Mouse (Mus musculus) kidney, embryonic 14.5 days (tissue): ENCODE measurements at regions not wholly inside any gene's neighbourhood (a gene's known extent, or its start where the extent isn't known, plus 50 kb on each side); places are given as distances from the start of the nearest gene placed in this dataset.

Experiments
- ATAC-seq: fragments of 200-750 bp; cut with Nextera tagmentation; 2 replicates; pipeline ENCODE4 v1.8.0; 2017; ENCODE audit warnings: moderate number of reproducible peaks, mild to moderate bottlenecking, moderate TSS enrichment, moderate library complexity; ENCODE audit not compliant: low FRiP score, low TSS enrichment
- H3K27ac ChIP-seq: fragments of 300-500 bp; sonication (generic); 2 replicates; pipeline ENCODE4 v1.5.1; 2014; ENCODE audit warnings: low read depth, mild to moderate bottlenecking, low read length, moderate library complexity, mixed read lengths
- H3K27me3 ChIP-seq: fragments of 300-500 bp; sonication (generic); 2 replicates; pipeline ENCODE4 v1.6.1; 2014; ENCODE audit warnings: mild to moderate bottlenecking, low read length; ENCODE audit not compliant: control insufficient read depth, insufficient read depth
- H3K36me3 ChIP-seq: fragments of 300-500 bp; sonication (generic); 2 replicates; pipeline ENCODE4 v1.6.1; 2014; ENCODE audit warnings: low read length, mixed read lengths; ENCODE audit not compliant: control insufficient read depth, insufficient read depth
- H3K4me1 ChIP-seq: fragments of 300-500 bp; sonication (generic); 2 replicates; pipeline ENCODE4 v1.6.1; 2014; ENCODE audit warnings: low read length, mixed read lengths; ENCODE audit not compliant: control insufficient read depth, insufficient read depth
- H3K4me2 ChIP-seq: fragments of 300-500 bp; sonication (generic); replicated peaks from 2 replicates; pipeline ENCODE4 v1.6.1; 2014; ENCODE audit warnings: low read depth, mild to moderate bottlenecking, low read length
- H3K4me3 ChIP-seq: fragments of 300-500 bp; sonication (generic); 2 replicates; pipeline ENCODE4 v1.5.1; 2014; ENCODE audit warnings: mild to moderate bottlenecking, low read length
- H3K9ac ChIP-seq: fragments of 300-500 bp; sonication (generic); 2 replicates; pipeline ENCODE4 v1.6.1; 2014; ENCODE audit warnings: low read depth, mild to moderate bottlenecking, low read length, moderate library complexity
- H3K9me3 ChIP-seq: fragments of 300-500 bp; sonication (generic); 2 replicates; pipeline ENCODE4 v1.6.1; 2016; ENCODE audit warnings: low read length; ENCODE audit not compliant: control insufficient read depth
- WGBS: fragments of 180-500 bp; shearing (Covaris S2); extraction: QIAGEN DNeasy Blood & Tissue Kit; methylation state at CpG from one replicate; pipeline ENCODE4 v1.1.7; 2014; 5-methylcytosine and 5-hydroxymethylcytosine counted together

GRCm38 (mm10) chr7:75063816-75064215 lies 245.2 kb downstream of the Sv2b start:
- no peak for ATAC-seq
- Histone ChIP-seq H3K4me3 (no peak overlapping the region), H3K9ac (no peak overlapping the region), H3K27ac (no peak overlapping the region), H3K4me1 (no peaks in the 10 kb centered on the region), H3K9me3 (no peaks in the 10 kb centered on the region), H3K27me3 (no peaks in the 10 kb centered on the region), H3K36me3 (no peaks in the 10 kb centered on the region), H3K4me2 (no peak overlapping the region)
- 79% methylated on average over 2 of the region's 2 CpGs for WGBS

- Histone ChIP-seq H3K4me1 (no peaks in the 10 kb centered on the region), H3K36me3 (no peaks in the 10 kb centered on the region), H3K4me2 (no peak overlapping the region), H3K27ac (no peak overlapping the region), H3K9me3 (no peaks in the 10 kb centered on the region), H3K9ac (no peak overlapping the region), H3K4me3 (no peak overlapping the region), H3K27me3 (no peaks in the 10 kb centered on the region)
- 57% methylated on average over 1 of the region's 1 CpGs for WGBS
- ATAC-seq, result 0 out of 2 replicates have a peak, but pooled peaks have one; percentile 62
Measured at GRCm38 (mm10) chr7:75050231-75050630, 258.8 kb downstream of the Sv2b start.

GRCm38 (mm10) chr7:75049751-75050150 lies 259.3 kb downstream of the Sv2b start:
- no peaks in the 10 kb centered on the region for H3K36me3 ChIP-seq
- H3K4me1 ChIP-seq, result no peaks in the 10 kb centered on the region
- 47% methylated on average over 5 of the region's 5 CpGs for WGBS
- H3K27me3 ChIP-seq, result no peaks in the 10 kb centered on the region
- no peak overlapping the region for H3K9ac ChIP-seq
- H3K4me3 ChIP-seq, result no peak overlapping the region
- peak; percentile 55; the same call in 1 of the 2 replicates for ATAC-seq
- no peaks in the 10 kb centered on the region for H3K9me3 ChIP-seq
- no peak overlapping the region for H3K4me2 ChIP-seq
- peak overlapping the region; percentile 38; the same call in 1 of the 2 replicates for H3K27ac ChIP-seq

- Histone ChIP-seq H3K9me3 (no peaks in the 10 kb centered on the region), H3K27me3 (no peaks in the 10 kb centered on the region), H3K36me3 (no peaks in the 10 kb centered on the region), H3K4me2 (no peak overlapping the region), H3K27ac (no peak overlapping the region), H3K4me1 (no peaks in the 10 kb centered on the region), H3K4me3 (no peak overlapping the region), H3K9ac (no peak overlapping the region)
- no peak for ATAC-seq
- 94% methylated on average over 2 of the region's 2 CpGs for WGBS
Measured at GRCm38 (mm10) chr7:75048822-75049221, 260.2 kb downstream of the Sv2b start.

- Histone ChIP-seq H3K4me3 (no peak overlapping the region), H3K9me3 (no peaks in the 10 kb centered on the region), H3K4me1 (no peaks in the 10 kb centered on the region), H3K4me2 (no peak overlapping the region), H3K27me3 (no peaks in the 10 kb centered on the region), H3K27ac (no peak overlapping the region), H3K9ac (no peak overlapping the region), H3K36me3 (no peaks in the 10 kb centered on the region)
- 92% methylated on average over 3 of the region's 3 CpGs for WGBS
- ATAC-seq, result no peak
Measured at GRCm38 (mm10) chr7:75047827-75048226, 261.2 kb downstream of the Sv2b start.

- no peak overlapping the region for H3K9ac ChIP-seq
- ATAC-seq, result no peak
- no peaks in the 10 kb centered on the region for H3K36me3 ChIP-seq
- H3K9me3 ChIP-seq, result no peaks in the 10 kb centered on the region
- WGBS, result 63% methylated on average over 6 of the region's 6 CpGs
- H3K4me2 ChIP-seq, result no peak overlapping the region
- no peak overlapping the region for H3K4me3 ChIP-seq
- H3K4me1 ChIP-seq, result no peaks in the 10 kb centered on the region
- H3K27me3 ChIP-seq, result no peaks in the 10 kb centered on the region
- no peak overlapping the region for H3K27ac ChIP-seq
Measured at GRCm38 (mm10) chr7:75040871-75041270, 268.2 kb downstream of the Sv2b start.

- Histone ChIP-seq H3K27me3 (no peaks in the 10 kb centered on the region), H3K27ac (no peak overlapping the region), H3K36me3 (no peaks in the 10 kb centered on the region), H3K4me1 (no peaks in the 10 kb centered on the region), H3K9me3 (no peaks in the 10 kb centered on the region; the same call in 1 of the 2 replicates), H3K4me3 (no peak overlapping the region), H3K4me2 (no peak overlapping the region), H3K9ac (no peak overlapping the region)
- ATAC-seq, result no peak
- 29% methylated on average over 2 of the region's 2 CpGs for WGBS
Measured at GRCm38 (mm10) chr7:75026191-75026590, 282.9 kb downstream of the Sv2b start.

GRCm38 (mm10) chr7:75021966-75022365 lies 287.1 kb downstream of the Sv2b start:
- 49% methylated on average over 6 of the region's 6 CpGs for WGBS

GRCm38 (mm10) chr7:75018640-75019039 lies 290.4 kb downstream of the Sv2b start:
- H3K9ac ChIP-seq, result no peak overlapping the region
- 65% methylated on average over 7 of the region's 7 CpGs for WGBS
- H3K36me3 ChIP-seq, result no peaks in the 10 kb centered on the region

More at GRCm38 (mm10) chr7:75021966-75022365, 287.1 kb downstream of the Sv2b start:
- Histone ChIP-seq H3K36me3 (no peaks in the 10 kb centered on the region), H3K9me3 (no peaks in the 10 kb centered on the region), H3K27ac (no peak overlapping the region), H3K27me3 (no peaks in the 10 kb centered on the region), H3K9ac (no peak overlapping the region), H3K4me1 (no peaks in the 10 kb centered on the region), H3K4me2 (no peak overlapping the region), H3K4me3 (no peak overlapping the region)
- ATAC-seq, result no peak

More at GRCm38 (mm10) chr7:75018640-75019039, 290.4 kb downstream of the Sv2b start:
- no peaks in the 10 kb centered on the region for H3K9me3 ChIP-seq
- no peaks in the 10 kb centered on the region for H3K27me3 ChIP-seq
- H3K4me2 ChIP-seq, result no peak overlapping the region
- H3K4me3 ChIP-seq, result no peak overlapping the region
- H3K4me1 ChIP-seq, result no peaks in the 10 kb centered on the region
- H3K27ac ChIP-seq, result no peak overlapping the region
- ATAC-seq, result no peak
